Mouse (Mus musculus): Measurements from ENCODE around the gene Itpr2. TPM values are rescaled to one million over a fixed set of nuclear protein-coding genes. Genes with fewer than 3 reads are reported as not detected.

The Itpr2 gene
- polyA plus RNA-seq, 1 experiment from 2014 or later: 4.1 TPM

GRCm38 (mm10) chr6:146464014-146464644, 37.9 kb downstream of the Itpr2 start:
- Histone ChIP-seq H3K27me3 (replicated peaks) (peaks cover 21% of the 10 kb centered on the region; the same call in 1 of the 2 replicates), H3K4me1 (no peaks in the 10 kb centered on the region), H3K9me3 (replicated peaks) (peaks cover 4% of the 10 kb centered on the region; the same call in 1 of the 2 replicates), H3K4me2 (no peak overlapping the region), H3K36me3 (no peaks in the 10 kb centered on the region), H3K9ac (no peak overlapping the region), H3K27ac (no peak overlapping the region), H3K4me3 (no peak overlapping the region)
- no peak for ATAC-seq
- 70% methylated on average over 8 of the region's 8 CpGs for WGBS (ENCODE audit: insufficient replicate concordance)

GRCm38 (mm10) chr6:146460936-146461335, 41.1 kb downstream of the Itpr2 start:
- Histone ChIP-seq H3K4me1 (peaks cover 2% of the 10 kb centered on the region; the same call in 1 of the 2 replicates), H3K27me3 (replicated peaks) (peaks cover 22% of the 10 kb centered on the region; the same call in 1 of the 2 replicates), H3K36me3 (no peaks in the 10 kb centered on the region), H3K4me2 (no peak overlapping the region), H3K9me3 (replicated peaks) (peaks cover under 1% of the 10 kb centered on the region; the same call in 1 of the 2 replicates), H3K4me3 (no peak overlapping the region), H3K9ac (no peak overlapping the region), H3K27ac (no peak overlapping the region)
- ATAC-seq: no peak
- 59% methylated on average over 8 of the region's 8 CpGs for WGBS (ENCODE audit: insufficient replicate concordance)

GRCm38 (mm10) chr6:146458436-146458835, 43.6 kb downstream of the Itpr2 start:
- ATAC-seq: no peak

GRCm38 (mm10) chr6:146456741-146457140, 45.3 kb downstream of the Itpr2 start:
- no peaks in the 10 kb centered on the region for H3K9me3 ChIP-seq (replicated peaks)
- no peaks in the 10 kb centered on the region for H3K36me3 ChIP-seq
- peaks cover 30% of the 10 kb centered on the region for H3K27me3 ChIP-seq (replicated peaks)
- H3K27ac ChIP-seq: no peak overlapping the region
- WGBS (ENCODE audit: insufficient replicate concordance): 63% methylated on average over 5 of the region's 5 CpGs
- H3K4me1 ChIP-seq: peaks cover 22% of the 10 kb centered on the region
- no peak overlapping the region for H3K4me3 ChIP-seq
- H3K4me2 ChIP-seq: no peak overlapping the region
- no peak overlapping the region for H3K9ac ChIP-seq
- ATAC-seq: no peak

More at GRCm38 (mm10) chr6:146458436-146458835, 43.6 kb downstream of the Itpr2 start:
- Histone ChIP-seq H3K9ac (no peak overlapping the region), H3K4me1 (peaks cover 22% of the 10 kb centered on the region), H3K27ac (no peak overlapping the region), H3K4me2 (no peak overlapping the region), H3K4me3 (no peak overlapping the region), H3K27me3 (replicated peaks) (peaks cover 22% of the 10 kb centered on the region; the same call in 1 of the 2 replicates), H3K36me3 (no peaks in the 10 kb centered on the region), H3K9me3 (replicated peaks) (no peaks in the 10 kb centered on the region)
- 45% methylated on average over 5 of the region's 5 CpGs for WGBS (ENCODE audit: insufficient replicate concordance)

- no peaks in the 10 kb centered on the region for H3K36me3 ChIP-seq
- peak overlapping the region; percentile 28; the same call in 1 of the 2 replicates for H3K4me2 ChIP-seq
- H3K9ac ChIP-seq: no peak overlapping the region
- no peaks in the 10 kb centered on the region for H3K9me3 ChIP-seq (replicated peaks)
- WGBS (ENCODE audit: insufficient replicate concordance): 57% methylated on average over 10 of the region's 10 CpGs
- peak overlapping the region; percentile 91 for H3K27ac ChIP-seq
- H3K4me3 ChIP-seq: no peak overlapping the region
- H3K4me1 ChIP-seq: peaks cover 22% of the 10 kb centered on the region
- peaks cover 33% of the 10 kb centered on the region for H3K27me3 ChIP-seq (replicated peaks)
- peak; percentile 98 for ATAC-seq
These were observed 47.2 kb downstream of the Itpr2 start for GRCm38 (mm10) chr6:146454520-146455511.

GRCm38 (mm10) chr6:146452474-146452873, 49.5 kb downstream of the Itpr2 start:
- Histone ChIP-seq H3K4me1 (peaks cover 22% of the 10 kb centered on the region), H3K27ac (no peak overlapping the region), H3K4me2 (no peak overlapping the region), H3K4me3 (no peak overlapping the region), H3K9ac (no peak overlapping the region), H3K27me3 (replicated peaks) (peaks cover 25% of the 10 kb centered on the region), H3K9me3 (replicated peaks) (no peaks in the 10 kb centered on the region), H3K36me3 (no peaks in the 10 kb centered on the region)
- 20% methylated on average over 16 of the region's 16 CpGs for WGBS (ENCODE audit: insufficient replicate concordance)
- no peak for ATAC-seq

GRCm38 (mm10) chr6:146446032-146446704, 55.9 kb downstream of the Itpr2 start:
- no peaks in the 10 kb centered on the region for H3K9me3 ChIP-seq (replicated peaks)
- no peak overlapping the region for H3K4me2 ChIP-seq
- peaks cover 8% of the 10 kb centered on the region for H3K27me3 ChIP-seq (replicated peaks)
- ATAC-seq: no peak
- no peak overlapping the region for H3K27ac ChIP-seq
- H3K4me1 ChIP-seq: no peaks in the 10 kb centered on the region
- 74% methylated on average over 11 of the region's 11 CpGs for WGBS (ENCODE audit: insufficient replicate concordance)
- no peaks in the 10 kb centered on the region for H3K36me3 ChIP-seq
- no peak overlapping the region for H3K9ac ChIP-seq
- H3K4me3 ChIP-seq: no peak overlapping the region

- ATAC-seq: no peak
- Histone ChIP-seq H3K27me3 (replicated peaks) (peaks cover 22% of the 10 kb centered on the region), H3K4me1 (no peaks in the 10 kb centered on the region), H3K9ac (no peak overlapping the region), H3K4me3 (no peak overlapping the region), H3K4me2 (no peak overlapping the region), H3K36me3 (no peaks in the 10 kb centered on the region), H3K27ac (no peak overlapping the region), H3K9me3 (replicated peaks) (no peaks in the 10 kb centered on the region)
- 45% methylated on average over 2 of the region's 2 CpGs for WGBS (ENCODE audit: insufficient replicate concordance)
These were observed 62.2 kb downstream of the Itpr2 start for GRCm38 (mm10) chr6:146439826-146440225.

GRCm38 (mm10) chr6:146439071-146439818, 62.8 kb downstream of the Itpr2 start:
- Histone ChIP-seq H3K4me2 (no peak overlapping the region), H3K27me3 (replicated peaks) (peaks cover 22% of the 10 kb centered on the region), H3K27ac (no peak overlapping the region), H3K9ac (no peak overlapping the region), H3K36me3 (no peaks in the 10 kb centered on the region), H3K4me3 (no peak overlapping the region), H3K9me3 (replicated peaks) (no peaks in the 10 kb centered on the region), H3K4me1 (no peaks in the 10 kb centered on the region)
- no peak for ATAC-seq
- 73% methylated on average over 10 of the region's 10 CpGs for WGBS (ENCODE audit: insufficient replicate concordance)

- H3K36me3 ChIP-seq: no peaks in the 10 kb centered on the region
- 28% methylated on average over 7 of the region's 7 CpGs for WGBS (ENCODE audit: insufficient replicate concordance)
- H3K4me2 ChIP-seq: no peak overlapping the region
- ATAC-seq: no peak
- H3K9me3 ChIP-seq (replicated peaks): no peaks in the 10 kb centered on the region
- H3K4me1 ChIP-seq: no peaks in the 10 kb centered on the region
- H3K9ac ChIP-seq: no peak overlapping the region
- H3K27me3 ChIP-seq (replicated peaks): peaks cover 22% of the 10 kb centered on the region
- no peak overlapping the region for H3K4me3 ChIP-seq
- no peak overlapping the region for H3K27ac ChIP-seq
These were observed 64.0 kb downstream of the Itpr2 start for GRCm38 (mm10) chr6:146438057-146438456.

- Histone ChIP-seq H3K4me3 (no peak overlapping the region), H3K36me3 (no peaks in the 10 kb centered on the region), H3K4me2 (no peak overlapping the region), H3K9me3 (replicated peaks) (no peaks in the 10 kb centered on the region), H3K4me1 (no peaks in the 10 kb centered on the region), H3K27ac (no peak overlapping the region), H3K27me3 (replicated peaks) (peaks cover 22% of the 10 kb centered on the region), H3K9ac (no peak overlapping the region)
- WGBS (ENCODE audit: insufficient replicate concordance): 55% methylated on average over 12 of the region's 12 CpGs
- ATAC-seq: no peak
These were observed 65.0 kb downstream of the Itpr2 start for GRCm38 (mm10) chr6:146436916-146437496.

Data from liver, embryonic 12.5 days (tissue).